Mouse (Mus musculus) frontal cortex, postnatal 36 days (tissue): Measurements from ENCODE around the gene Rnps1.

ENCODE experiments used
- DNase-seq, 2 experiments: peaks; one replicate each; pipeline ENCODE4 v3.0.0; 2022; ENCODE audit warnings: low spot score in 2 of 2

Gene Rnps1

GRCm38 (mm10) chr17:24469910-24470602, 55.7 kb downstream of the Rnps1 start, which contains the start of the genes E4f1 and Pgp:
E4f1 (minus strand) TSS chr17:24470313.
Pgp (plus strand) TSS chr17:24470392.
- DNase-seq = peak; percentile 99

GRCm38 (mm10) chr17:24470701-24471527, 56.5 kb downstream of the Rnps1 start:
- peak in 1 of 2 experiments; percentile 50 for DNase-seq

DNA sequence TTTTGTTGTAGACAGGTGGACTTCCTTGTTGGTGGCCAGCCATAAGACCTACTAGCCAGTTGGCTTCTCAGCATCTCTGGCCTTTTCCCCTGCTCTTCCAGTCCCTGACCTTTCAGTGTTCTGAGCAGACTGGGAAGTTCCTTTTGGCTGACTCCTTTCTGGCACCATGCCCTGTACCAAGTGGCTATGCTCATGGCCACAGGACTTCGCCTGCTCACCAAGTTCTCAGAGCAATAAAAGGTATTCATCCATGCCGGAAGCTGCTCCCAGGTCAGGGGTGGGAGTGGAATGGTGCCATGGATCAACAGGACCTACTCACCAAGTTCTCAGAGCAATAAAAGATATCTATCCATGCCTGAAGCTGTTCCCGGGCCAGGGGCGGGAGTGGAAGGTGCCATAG, 58.1 kb downstream of the Rnps1 start:
- DNase-seq = no peak

DNA sequence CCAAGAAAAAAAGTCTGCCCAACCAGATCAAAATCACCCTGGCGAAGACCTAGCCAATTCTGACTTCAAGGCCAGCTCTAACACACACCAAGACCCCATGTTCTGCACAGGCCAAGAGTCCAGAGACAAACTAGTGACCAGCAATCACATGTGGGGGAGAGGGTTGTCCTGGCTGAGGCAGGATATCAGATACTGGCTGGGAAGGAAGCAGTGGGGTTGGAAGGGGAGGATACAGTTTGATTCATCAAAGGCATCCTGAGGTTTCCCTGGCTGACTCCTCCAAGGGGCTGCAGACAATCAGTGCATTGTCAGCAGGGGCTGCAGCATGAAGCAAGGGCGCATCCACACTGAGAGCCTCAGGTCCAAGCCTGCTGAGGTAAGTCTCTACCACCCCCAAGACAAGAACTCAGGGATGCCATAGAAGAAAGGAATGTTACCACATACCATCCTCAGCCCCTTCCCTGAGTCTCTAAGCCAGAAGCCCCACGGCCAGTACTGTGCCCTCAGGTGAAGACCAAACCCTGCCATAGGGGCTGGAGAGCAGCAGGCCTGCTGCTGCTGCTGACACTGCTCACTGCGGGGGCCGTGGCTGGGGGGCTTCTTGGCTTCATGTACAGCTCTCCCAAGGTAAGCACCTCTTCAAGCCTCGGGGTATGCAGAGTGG, 59.4 kb downstream of the Rnps1 start, which contains the start of gene Bricd5:
Bricd5 (plus strand) TSS at position 273 of the 664 bp plus-strand sequence.
- DNase-seq = no peak

GRCm38 (mm10) chr17:24474557-24474956, 60.2 kb downstream of the Rnps1 start:
- DNase-seq = peak in 1 of 2 experiments; percentile 58
